Mouse (Mus musculus): ENCODE measurements around the gene Dlx1.

Dlx1 gene

DNA sequence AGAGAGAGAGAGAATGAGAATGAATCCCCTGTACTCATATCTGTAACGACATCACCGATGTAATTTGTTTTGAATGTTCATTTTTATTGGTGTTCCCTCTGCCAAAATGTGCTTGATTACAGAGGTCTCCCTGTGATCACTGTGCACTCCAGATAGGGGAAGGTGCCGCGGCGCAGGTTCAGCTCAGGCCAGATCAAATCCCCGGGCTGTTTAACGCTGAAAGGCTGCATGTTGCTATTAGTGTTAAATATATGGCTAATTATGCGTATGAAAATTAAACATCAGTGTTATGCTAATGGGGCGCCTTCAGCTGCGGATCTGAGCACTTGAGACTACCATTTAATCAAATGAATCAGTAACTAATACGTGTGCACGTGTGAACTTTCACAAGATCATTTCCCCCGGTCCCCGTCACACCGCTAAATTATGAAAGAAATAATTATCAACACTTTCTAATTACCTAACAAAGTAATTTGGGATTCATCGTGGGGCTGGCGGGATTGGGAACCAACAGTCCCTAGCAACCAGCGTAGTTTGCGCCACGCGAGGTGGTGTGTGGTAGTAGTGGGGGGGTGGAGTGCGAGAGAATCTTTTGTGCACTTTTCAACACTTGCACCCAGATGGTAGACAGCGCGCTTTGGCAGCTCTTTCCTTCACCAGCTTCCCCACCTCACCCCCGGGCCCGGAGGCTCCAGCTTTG, at the start of gene Dlx1:
Gene Dlx1 (plus strand): TSS at position 100 of the 700 bp plus-strand sequence.
- DNase-seq (ENCODE audit: low spot score in 2 of 2), result no peak

DNA sequence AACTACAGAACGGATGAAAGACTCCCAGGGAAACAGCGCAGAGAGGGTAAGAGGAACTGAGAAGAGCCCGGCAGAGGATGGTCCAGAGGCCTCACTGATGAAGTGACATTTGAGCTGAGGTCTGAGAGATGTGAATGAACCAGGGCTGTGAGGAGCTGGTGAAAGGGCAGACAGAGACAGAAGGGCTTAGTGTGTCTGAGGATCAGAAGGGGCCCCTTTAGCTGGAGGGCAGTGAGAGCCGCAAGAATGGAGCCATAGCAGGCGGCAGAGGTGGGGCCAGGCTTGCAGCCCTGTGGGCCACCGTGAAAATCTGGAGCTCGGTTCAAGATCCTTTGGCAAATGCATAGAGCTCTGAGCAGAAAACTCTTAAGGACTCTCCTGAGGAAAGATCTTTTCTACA, 48.0 kb upstream of the Dlx1 start:
- no peak for DNase-seq (ENCODE audit: low spot score in 2 of 2)

DNA sequence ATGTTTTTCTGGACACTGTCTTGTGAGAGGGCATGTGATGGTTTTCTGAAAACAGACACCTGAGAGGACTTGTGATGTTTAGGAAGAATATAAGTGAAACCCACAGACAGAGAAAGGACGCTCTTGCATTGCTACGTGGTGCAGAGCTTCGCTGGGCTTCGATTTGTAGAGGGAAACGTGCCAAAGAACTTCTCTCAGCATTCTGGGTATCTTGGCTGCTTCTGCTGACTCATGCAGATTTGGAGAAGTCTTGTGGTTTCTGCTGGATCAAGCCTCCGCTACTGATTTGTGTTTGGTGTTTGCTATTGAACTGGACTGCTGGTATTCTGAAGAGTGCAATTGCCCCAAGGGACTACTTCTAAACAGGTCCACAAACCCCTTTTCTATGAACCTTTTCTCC, 46.1 kb upstream of the Dlx1 start:
- no peak for DNase-seq (ENCODE audit: low spot score in 2 of 2)

DNA sequence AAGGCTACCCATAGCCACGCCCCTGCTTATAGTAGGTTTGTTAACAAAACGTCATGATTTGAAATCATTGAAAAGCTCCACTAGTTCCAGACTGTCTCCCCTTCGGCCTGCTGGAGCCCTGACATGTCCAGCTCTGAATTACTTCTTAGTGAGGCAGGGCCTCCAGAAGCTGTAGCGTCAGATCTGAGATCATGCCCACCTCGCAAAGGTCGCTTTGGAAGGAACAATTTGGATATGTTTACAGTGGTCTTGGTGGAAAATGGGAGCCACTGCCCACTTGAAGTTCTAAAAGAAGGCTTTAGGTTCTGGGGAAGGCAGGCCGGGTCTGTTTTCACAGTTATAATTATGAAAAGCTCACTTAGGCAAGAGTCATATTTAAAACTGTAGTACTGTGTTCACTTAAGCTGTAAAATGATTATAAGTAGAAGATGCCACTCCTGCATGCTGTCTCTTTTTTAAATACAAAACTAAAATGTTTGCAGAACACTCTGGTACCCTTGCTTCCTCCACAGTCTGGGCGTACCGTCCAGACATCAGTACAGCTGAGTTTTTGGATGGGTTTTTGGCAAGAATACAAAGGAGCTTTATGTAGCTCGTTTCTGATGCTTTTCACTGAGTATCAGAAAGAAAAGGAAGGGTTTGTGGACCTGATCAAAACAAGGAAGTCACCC, 44.7 kb upstream of the Dlx1 start:
- no peak for DNase-seq (ENCODE audit: low spot score in 2 of 2)

DNA sequence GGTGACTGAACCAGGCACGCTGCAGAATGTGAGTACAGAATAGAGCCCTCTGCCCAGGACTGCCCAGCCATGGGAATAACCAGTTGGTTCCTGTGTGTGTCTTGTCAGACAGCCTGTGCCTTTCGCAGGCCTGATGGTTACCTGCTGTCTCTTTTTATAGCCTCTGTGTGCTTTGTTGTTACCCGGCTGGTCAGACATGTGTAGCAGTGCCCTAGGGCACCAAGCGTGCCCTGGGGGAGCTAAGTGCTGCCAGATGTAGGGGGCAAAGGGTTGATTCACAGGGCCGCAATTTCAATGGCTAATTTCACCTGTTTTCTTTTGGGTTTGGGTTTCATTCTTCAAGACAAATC, 44.2 kb upstream of the Dlx1 start:
- no peak for DNase-seq (ENCODE audit: low spot score in 2 of 2)

DNA sequence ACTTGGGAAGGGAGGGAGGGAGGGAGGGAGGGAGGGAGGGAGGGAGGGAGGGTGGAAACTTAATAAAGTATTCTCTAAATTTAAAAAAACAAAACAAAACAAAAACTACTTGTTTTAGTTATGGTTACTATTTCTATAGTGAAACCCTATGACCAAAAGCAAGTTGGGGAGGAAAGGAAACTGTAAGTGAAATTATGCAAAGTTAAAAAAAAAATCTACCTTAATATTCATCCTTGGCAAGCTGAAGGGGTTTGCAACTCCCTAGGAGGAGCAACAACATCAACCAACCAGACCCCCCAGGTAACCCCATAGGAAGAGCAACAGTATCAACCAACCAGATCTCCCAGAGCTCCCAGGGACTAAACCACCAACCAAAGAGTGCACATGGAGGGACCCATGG, 36.6 kb upstream of the Dlx1 start:
- no peak for DNase-seq (ENCODE audit: low spot score in 2 of 2)

DNA sequence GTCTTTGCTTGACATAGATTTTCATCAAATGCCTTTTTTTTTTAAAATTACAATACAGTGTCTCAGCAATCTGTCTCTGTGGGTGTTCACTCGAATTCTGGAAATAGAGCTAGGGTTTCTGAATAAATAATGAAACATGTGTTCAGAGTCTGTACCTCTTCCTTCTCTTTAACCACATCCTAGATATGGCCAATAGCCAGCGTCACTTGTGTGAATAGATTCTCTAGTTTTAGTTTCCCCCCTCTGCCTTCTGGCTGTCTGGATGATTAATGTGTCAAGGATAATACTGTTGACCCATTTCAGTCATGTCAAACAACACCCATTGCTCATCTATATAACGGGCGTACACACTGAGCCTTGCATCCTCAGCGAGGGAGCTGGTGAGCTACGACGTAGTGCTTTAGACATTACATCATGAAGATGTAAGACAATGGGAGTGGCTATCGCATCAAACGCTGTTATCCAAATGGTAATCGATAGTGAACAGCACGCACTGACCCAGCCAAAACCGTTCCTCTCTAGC, 34.7 kb upstream of the Dlx1 start:
- no peak for DNase-seq (ENCODE audit: low spot score in 2 of 2)

DNA sequence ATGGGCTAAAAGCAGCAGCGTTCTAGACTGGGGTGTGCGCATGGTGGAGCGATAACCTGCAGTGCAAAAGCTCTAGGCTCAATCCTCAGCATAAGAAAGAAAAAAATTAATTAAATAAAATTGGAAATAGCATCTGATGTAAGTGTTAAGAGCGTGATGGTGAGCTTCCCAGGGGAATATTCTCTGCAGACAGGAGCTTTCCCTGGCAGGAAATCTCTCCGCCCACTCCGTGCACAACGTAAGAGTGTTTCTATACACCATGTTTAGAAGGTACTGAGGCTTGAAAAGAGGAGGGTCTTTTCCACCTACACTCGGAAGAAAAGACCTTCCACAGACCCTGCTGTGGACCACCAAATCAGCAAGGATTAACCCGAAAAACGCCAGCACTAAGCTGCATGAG, 33.4 kb upstream of the Dlx1 start:
- no peak for DNase-seq (ENCODE audit: low spot score in 2 of 2)

DNA sequence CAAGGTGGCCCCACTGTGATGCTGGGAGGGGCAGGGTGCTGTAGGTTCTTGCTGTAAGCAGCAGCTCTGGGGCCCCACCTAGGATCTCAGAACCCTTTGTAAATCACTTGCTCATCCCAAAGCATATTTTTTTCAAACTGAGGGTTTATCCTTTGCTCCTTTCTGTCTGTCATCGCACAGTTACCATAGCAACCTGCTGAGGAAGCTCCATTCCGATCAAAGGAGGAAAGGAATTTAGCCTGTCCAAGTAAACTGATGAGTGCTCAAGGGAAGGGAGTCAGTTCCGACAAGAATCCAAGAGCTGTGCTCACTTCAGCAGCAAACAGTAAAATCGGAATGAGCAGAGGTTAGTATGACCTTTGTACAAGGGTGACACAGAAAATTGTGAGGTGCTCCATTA, 32.9 kb upstream of the Dlx1 start:
- no peak for DNase-seq (ENCODE audit: low spot score in 2 of 2)

DNA sequence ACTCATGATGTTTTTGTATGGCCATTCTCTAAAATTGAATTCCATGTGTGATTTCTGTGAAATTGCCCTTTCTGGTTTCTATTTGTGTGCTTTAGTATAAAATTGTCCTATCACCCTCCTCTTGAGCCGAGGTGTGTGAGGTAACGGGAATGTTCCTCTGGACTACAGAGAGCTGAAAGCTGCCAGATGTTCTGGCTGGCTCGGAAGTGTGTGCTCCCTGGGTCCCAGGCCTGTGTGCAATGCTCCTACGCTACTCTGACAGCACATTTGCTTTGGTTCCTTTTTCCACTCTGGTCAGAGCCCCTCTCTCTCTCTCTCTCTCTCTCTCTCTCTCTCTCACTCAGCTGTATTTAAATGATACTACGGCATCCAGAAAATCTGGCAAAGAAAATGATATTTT, 30.7 kb upstream of the Dlx1 start:
- no peak for DNase-seq (ENCODE audit: low spot score in 2 of 2)

DNA sequence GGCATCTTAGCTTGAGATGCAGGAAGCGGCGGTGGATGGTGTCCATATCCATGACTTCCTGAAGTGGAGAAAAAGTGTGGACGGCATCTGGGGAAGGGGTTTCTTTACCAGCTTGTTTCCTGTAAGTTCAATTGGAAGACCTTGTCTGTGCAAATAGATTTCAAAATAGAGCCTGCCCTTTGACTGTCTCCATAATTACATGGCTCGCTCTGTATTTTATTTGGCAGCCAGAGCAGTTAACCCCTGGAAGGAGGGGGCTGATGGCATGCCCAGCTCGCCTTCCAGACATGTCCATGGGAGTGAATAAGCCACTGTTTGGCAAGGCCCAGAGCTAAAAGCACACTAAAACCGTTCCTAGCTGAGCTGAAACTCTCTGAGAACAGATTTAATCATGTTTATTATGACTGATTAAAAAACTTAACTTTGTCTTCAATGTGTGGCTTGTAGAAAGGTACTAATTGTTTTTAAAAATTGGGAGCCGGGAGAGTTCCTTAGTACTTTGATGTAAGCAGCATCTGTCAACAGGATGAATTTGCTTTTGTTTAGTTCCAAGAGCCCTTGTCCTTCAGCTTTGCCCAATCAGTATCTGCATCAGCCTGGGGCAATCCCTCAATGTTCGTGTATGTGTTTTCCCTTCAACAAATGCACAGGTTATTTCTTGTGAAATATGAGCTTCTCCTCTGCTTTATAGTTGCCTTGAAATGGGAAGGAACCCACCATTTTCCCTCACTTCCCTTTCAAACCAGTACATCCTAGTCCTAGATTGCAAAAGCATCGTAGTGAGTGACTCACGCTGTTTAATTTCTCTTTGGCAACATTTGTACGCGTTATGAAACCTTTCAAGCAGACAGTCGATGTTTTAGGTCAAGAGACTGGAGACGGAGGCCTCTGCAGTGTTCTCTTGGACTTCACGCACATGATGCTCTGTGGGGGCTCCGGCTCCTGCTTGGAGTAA, 28.4 kb upstream of the Dlx1 start:
- no peak for DNase-seq (ENCODE audit: low spot score in 2 of 2)

DNA sequence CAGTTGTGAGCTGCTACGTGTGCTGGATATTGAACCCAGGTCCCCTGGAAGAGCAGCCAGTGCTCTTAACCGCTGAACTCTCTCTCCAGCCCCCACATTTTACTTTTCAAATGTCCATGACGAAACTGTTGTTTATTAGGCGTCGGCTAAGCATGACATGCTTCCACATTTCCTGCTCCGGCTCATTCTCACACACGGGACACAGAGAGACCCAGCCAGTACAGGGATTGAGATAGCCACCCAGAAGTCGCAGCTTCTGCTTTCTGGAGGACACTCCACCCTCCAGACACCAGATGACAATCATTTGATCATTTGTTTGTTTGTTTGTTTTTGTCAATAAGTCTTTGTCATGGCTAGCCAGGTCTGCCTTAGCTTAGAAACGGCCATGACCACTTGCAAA, 23.1 kb upstream of the Dlx1 start:
- no peak for DNase-seq (ENCODE audit: low spot score in 2 of 2)

DNA sequence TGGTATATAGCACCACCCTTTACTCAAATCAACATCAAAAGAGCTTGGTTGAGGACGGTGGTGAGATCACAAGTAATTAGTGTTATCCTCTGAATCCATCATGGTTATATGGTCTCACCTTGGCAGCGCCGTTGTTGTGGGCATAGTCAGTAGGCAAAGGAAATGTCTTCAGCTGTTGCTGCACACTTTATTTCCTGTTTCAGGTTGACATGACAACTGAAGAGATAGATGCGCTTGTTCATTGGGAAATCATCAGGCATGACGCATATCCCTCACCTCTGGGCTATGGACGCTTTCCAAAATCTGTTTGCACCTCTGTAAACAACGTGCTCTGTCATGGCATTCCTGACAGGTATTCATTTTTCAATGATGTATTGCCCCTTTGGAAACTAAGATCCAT, 16.7 kb upstream of the Dlx1 start:
- no peak for DNase-seq (ENCODE audit: low spot score in 2 of 2)

DNA sequence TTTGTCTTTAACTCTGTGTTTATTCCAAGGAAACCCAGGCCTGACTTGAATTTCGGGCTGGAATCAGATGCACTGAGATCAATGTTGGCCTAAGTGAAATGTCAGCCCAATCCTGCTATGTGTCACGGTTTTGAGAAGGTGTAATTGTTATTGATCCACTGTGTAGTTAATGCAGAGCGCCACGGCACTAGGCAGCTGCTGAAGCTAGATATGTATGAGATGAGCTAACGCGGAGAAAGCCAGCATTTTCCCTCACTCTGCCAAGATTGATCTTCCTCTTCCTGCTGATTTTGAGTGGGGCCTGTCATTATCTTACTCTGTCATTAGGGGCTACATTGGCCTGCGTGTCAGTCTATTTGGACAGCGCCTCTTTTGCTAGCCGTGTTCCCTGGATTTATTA, 15.6 kb upstream of the Dlx1 start:
- DNase-seq (ENCODE audit: low spot score in 2 of 2), result no peak

DNA sequence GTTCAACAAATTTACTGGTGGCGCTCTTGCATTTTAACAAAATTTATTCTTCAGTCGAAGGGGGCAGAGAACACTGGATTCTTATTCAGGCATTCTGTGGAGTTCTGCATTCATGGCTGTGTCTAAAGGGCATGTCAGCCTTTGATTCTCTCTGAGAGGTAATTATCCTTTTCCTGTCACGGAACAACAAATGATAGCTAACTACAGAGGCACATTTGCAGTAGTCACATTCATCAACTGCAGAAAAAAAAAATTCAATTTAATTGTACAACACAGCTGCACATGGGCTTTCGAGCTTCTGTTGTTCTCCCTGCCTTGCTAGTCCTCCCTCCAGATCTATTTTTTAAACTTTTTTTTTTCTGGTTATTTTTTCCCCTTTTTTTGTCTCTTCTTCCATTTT, 10.9 kb upstream of the Dlx1 start:
- DNase-seq (ENCODE audit: low spot score in 2 of 2), result no peak

DNA sequence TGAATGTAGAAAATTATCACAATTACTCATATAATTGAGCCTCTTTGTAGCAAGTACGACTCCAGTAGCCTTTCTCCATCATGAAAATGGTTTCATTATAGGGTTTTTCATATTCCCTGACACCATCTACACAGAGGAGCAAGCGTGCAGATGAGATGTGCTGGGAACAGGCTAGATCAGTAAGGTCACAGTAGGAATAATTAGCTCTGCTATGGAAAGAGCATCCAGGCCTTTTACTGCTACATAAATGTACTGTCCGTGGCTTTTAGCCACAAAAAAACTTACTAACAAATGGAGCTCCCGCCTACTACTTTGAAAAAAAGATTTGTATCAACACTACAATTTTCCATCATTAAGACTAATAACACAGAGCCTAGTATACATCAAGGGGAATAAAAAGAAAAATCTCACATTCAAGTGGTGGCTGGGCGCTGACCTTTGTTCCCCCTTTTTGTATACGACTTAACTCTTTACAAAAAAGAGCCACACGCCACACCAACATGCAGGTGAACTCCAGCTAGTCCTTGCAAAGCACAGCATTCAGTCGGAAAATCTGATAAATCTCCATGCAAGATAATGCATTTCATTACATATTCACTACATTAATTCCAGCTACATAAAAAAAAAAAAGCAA, 10.3 kb upstream of the Dlx1 start:
- DNase-seq (ENCODE audit: low spot score in 2 of 2), result no peak

DNA sequence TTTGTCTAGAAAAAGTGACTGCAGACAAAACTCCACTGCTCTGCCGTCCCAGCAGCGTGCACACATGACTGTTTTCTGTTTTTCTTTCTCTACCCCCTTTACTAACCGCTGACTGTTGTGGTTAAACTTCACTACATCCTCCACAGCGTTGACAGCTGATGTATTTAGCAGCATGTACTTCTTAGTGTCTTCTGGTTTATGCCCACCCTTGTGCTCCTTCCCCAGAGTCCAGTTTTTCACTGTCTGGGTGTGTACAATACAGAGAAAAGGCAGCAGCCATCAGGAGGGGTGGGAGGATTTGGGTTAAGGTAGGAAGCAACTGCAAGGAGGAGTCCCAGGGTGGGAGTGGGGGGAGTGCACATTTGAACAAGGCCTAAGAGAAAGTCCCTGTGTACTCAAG, 5.0 kb upstream of the Dlx1 start:
- DNase-seq (ENCODE audit: low spot score in 2 of 2), result no peak

DNA sequence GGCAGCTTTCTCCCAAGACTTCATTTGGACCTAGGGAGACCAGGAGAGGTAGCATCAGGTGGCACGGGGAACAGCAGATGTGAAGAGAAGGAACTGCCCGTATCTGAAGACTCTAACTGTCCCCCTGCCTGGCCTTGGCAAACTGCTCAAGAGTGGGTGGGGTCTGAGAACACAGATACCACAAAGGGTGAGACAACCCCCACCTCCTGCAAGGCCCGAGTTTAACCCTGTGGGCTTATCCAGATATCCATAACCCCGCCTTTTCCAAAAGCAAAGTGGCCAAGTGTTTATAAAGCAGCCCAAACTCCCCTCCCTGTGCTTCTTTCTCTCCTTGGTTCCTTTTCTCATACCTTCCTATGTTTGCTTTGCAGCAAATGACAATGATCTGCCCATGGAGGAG, 4.5 kb upstream of the Dlx1 start:
- DNase-seq (ENCODE audit: low spot score in 2 of 2), result no peak

DNA sequence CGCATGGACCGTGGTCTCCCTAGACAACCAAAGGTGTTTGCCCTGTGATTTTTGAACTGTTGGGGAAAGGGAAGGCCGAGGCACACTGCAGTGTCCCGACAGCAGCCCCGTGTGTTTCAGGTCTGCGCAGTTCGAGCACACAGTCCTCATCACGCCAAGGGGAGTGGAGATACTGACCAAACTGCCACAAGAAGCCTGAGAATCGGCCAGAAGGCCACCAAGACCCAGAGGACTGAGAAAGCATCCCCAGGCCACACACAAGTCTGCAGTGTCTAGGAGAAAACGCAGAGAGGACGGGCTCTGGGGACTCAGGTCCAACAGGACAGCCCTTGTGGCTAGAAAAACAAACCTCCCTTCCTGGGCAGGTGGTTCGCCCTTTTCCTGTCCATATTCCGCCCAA, 3.1 kb upstream of the Dlx1 start:
- DNase-seq (ENCODE audit: low spot score in 2 of 2), result no peak

DNA sequence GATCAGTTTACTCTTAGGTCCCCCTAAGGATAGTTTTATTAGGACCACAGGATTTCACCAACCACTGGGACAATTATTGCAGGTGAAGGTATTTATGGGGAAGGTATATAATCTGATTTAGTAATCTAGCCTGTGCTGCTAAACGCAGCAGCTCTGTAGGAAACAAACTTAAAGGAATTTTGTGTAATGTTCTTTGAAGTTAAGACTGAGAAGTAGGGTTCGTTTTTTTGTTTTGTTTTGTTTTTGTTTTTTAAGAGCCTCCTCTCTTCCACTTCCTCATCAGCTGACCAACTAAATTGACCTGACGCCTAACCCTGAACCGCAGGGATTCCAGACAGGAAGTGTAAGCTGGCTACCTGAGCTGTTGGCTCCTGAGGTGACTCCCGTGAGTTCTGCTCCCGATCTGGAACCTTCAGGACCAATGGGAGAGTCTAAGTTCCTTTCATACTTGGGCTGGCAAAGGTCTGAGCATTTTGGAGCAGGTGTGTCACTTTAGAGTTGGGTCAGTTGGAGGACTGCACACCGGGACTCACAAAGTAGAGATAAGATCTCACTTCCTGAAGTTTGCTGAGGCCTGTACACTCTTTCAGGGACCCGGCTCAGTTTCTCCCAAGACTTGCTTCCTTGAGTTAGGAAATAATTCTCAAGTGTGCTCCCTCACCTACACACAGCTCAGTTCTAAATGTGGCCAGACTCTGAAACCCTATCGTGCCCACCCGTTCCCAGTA, 1.2 kb upstream of the Dlx1 start:
- no peak for DNase-seq (ENCODE audit: low spot score in 2 of 2)

DNA sequence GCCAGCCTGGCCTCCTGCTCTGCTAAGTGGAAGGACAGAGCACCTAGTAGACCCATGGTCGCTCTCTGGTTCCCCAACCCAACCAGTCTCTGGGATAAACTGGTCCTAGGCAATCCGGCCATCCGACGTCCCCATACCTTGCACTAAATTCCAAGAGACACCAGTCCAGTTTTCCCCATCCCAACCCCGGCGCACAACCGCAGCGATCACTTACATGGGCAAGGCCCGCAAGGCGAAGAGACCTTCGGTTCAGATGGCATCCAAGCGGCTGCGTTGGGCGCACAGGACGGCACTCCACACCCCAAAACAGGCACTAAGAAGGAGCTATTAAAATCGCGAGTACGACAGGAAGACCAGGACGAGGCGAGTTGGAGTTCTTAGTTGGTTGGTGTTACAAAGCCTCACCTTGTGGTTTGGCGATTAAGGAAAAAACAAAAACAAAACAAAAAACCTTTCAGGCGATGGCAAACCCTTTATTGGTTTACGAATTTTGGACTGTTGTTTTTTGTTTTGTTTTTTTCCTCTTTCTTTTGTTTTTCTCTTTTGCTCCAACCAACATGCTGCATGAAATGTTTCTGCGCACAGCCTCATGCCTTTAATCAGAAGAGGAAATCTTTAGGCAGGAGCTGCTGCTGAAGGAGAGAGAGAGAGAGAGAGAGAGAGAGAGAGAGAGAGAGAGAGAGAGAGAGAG, 445 bp upstream of the Dlx1 start:
- no peak for DNase-seq (ENCODE audit: low spot score in 2 of 2)
